Mouse (Mus musculus) hindbrain, embryonic 16.5 days (tissue): ENCODE measurements around the gene H2afx. TPM values are rescaled to one million over a fixed set of nuclear protein-coding genes. Genes with fewer than 3 reads are reported as not detected.
A peak's percentile ranks its signal among the peaks of the same experiment; 100 is the strongest.
"Not testable (repeated sequence)": the region's sequence is repeated elsewhere in the genome, so short reads cannot be mapped to it uniquely, and the experiment has no call there.

Experiments
- ATAC-seq: fragments of 200-750 bp; cut with Nextera tagmentation; 2 replicates; pipeline ENCODE4 v1.8.0; 2017; ENCODE audit warnings: moderate TSS enrichment, moderate library complexity
- H3K27ac ChIP-seq: fragments of 300-500 bp; sonication (generic); 2 replicates; pipeline ENCODE4 v1.5.1; 2014; ENCODE audit warnings: low read depth, mild to moderate bottlenecking, control low read depth, low read length, moderate library complexity
- H3K27me3 ChIP-seq: fragments of 300-500 bp; sonication (generic); replicated peaks from 2 replicates; pipeline ENCODE4 v1.6.1; 2014; ENCODE audit warnings: low read length; ENCODE audit not compliant: control insufficient read depth, insufficient read depth
- H3K36me3 ChIP-seq: fragments of 300-500 bp; sonication (generic); 2 replicates; pipeline ENCODE4 v1.6.1; 2014; ENCODE audit warnings: mild to moderate bottlenecking, low read length, moderate library complexity, mixed read lengths; ENCODE audit not compliant: control insufficient read depth, insufficient read depth
- H3K4me1 ChIP-seq: fragments of 300-500 bp; sonication (generic); 2 replicates; pipeline ENCODE4 v1.6.1; 2014; ENCODE audit warnings: low read depth, low read length; ENCODE audit not compliant: control insufficient read depth, insufficient read depth
- H3K4me2 ChIP-seq: fragments of 300-500 bp; sonication (generic); 2 replicates; pipeline ENCODE4 v1.6.1; 2014; ENCODE audit warnings: mild to moderate bottlenecking, low read length, control low read depth, moderate library complexity
- H3K4me3 ChIP-seq: fragments of 300-500 bp; sonication (generic); 2 replicates; pipeline ENCODE4 v1.5.1; 2014; ENCODE audit warnings: mild to moderate bottlenecking, low read length, control low read depth, moderate library complexity
- H3K9ac ChIP-seq: fragments of 300-500 bp; sonication (generic); 2 replicates; pipeline ENCODE4 v1.6.1; 2014; ENCODE audit warnings: low read depth, mild to moderate bottlenecking, control low read depth, low read length, moderate library complexity
- H3K9me3 ChIP-seq: fragments of 300-500 bp; sonication (generic); 2 replicates; pipeline ENCODE4 v1.6.1; 2014; ENCODE audit warnings: mild to moderate bottlenecking, low read length, moderate library complexity; ENCODE audit not compliant: control insufficient read depth
- WGBS: fragments of 180-500 bp; shearing (Covaris S2); extraction: QIAGEN DNeasy Blood & Tissue Kit; methylation state at CpG from one replicate; pipeline ENCODE4 v1.1.7; 2014; 5-methylcytosine and 5-hydroxymethylcytosine counted together
- polyA plus RNA-seq: library from polyadenylated mRNA; unstranded; fragments of >200 nt; fragmentation: Nextera tagmentation; extraction: Ambion mirVana; gene quantifications from 2 replicates; pipeline ENCODE4 v1.2.1, GENCODE M21; 2015

Gene H2afx
- polyA plus RNA-seq, 1 experiment from 2014 or later, result 106 TPM

- not testable (repeated sequence) for H3K27me3 ChIP-seq, H3K9me3 ChIP-seq, H3K36me3 ChIP-seq, ATAC-seq
- Histone ChIP-seq H3K4me1 (peaks cover 17% of the 10 kb centered on the region), H3K9ac (peak overlapping the region; percentile 91), H3K27ac (peak overlapping the region; percentile 85), H3K4me2 (peak overlapping the region; percentile 86), H3K4me3 (peak overlapping the region; percentile 89; the same call in 1 of the 2 replicates)
- WGBS, result 61% methylated on average over 7 of the region's 8 CpGs
Observed at GRCm38 (mm10) chr9:44325032-44325767, 9.3 kb upstream of the H2afx start.

GRCm38 (mm10) chr9:44325768-44326370 lies 8.6 kb upstream of the H2afx start, which contains the start of gene Dpagt1:
TSS of gene Dpagt1 (plus strand) at chr9:44326019.
- Histone ChIP-seq H3K36me3 (peaks cover 3% of the 10 kb centered on the region; the same call in 1 of the 2 replicates), H3K27me3 (no peaks in the 10 kb centered on the region), H3K4me2 (peak within 1 kb of the TSS; percentile 86), H3K27ac (peak within 1 kb of the TSS; percentile 85), H3K4me1 (peaks cover 14% of the 10 kb centered on the region), H3K4me3 (peak within 1 kb of the TSS; percentile 89), H3K9ac (peak within 1 kb of the TSS; percentile 91), H3K9me3 (no peaks in the 10 kb centered on the region)
- ATAC-seq, result peak; percentile 67
- WGBS, result 3% methylated on average over 12 of the region's 12 CpGs

GRCm38 (mm10) chr9:44326371-44327063 lies 8.0 kb upstream of the H2afx start:
- ATAC-seq, result peak; percentile 97
- Histone ChIP-seq H3K4me3 (peak overlapping the region; percentile 89), H3K27me3 (no peaks in the 10 kb centered on the region), H3K9me3 (no peaks in the 10 kb centered on the region), H3K9ac (peak overlapping the region; percentile 91), H3K27ac (peak overlapping the region; percentile 85), H3K4me2 (peak overlapping the region; percentile 86), H3K4me1 (peaks cover 12% of the 10 kb centered on the region), H3K36me3 (peaks cover 4% of the 10 kb centered on the region; the same call in 1 of the 2 replicates)
- WGBS, result under 1% methylated on average over 38 of the region's 38 CpGs

GRCm38 (mm10) chr9:44327064-44327711 lies 7.3 kb upstream of the H2afx start:
- peaks cover 9% of the 10 kb centered on the region; the same call in 1 of the 2 replicates for H3K36me3 ChIP-seq
- H3K27ac ChIP-seq, result peak overlapping the region; percentile 85
- H3K9ac ChIP-seq, result peak overlapping the region; percentile 91
- WGBS, result under 1% methylated on average over 22 of the region's 22 CpGs
- ATAC-seq, result peak; percentile 22
- H3K27me3 ChIP-seq, result no peaks in the 10 kb centered on the region
- no peaks in the 10 kb centered on the region for H3K9me3 ChIP-seq
- peaks cover 12% of the 10 kb centered on the region for H3K4me1 ChIP-seq
- H3K4me2 ChIP-seq, result peak overlapping the region; percentile 86
- H3K4me3 ChIP-seq, result peak overlapping the region; percentile 89

GRCm38 (mm10) chr9:44327926-44328325 lies 6.6 kb upstream of the H2afx start:
- H3K4me2 ChIP-seq, result peak overlapping the region; percentile 86
- peak overlapping the region; percentile 41; the same call in 1 of the 2 replicates for H3K9ac ChIP-seq
- ATAC-seq, result no peak
- H3K4me3 ChIP-seq, result peak overlapping the region; percentile 89
- H3K27ac ChIP-seq, result no peak overlapping the region
- H3K4me1 ChIP-seq, result peaks cover 12% of the 10 kb centered on the region
- no peaks in the 10 kb centered on the region for H3K9me3 ChIP-seq
- 96% methylated on average over 5 of the region's 5 CpGs for whole genome bisulfite sequencing
- no peaks in the 10 kb centered on the region for H3K27me3 ChIP-seq
- H3K36me3 ChIP-seq, result peaks cover 15% of the 10 kb centered on the region

- WGBS, result 97% methylated on average over 6 of the region's 6 CpGs
- Histone ChIP-seq H3K4me3 (no peak overlapping the region), H3K4me1 (peaks cover 11% of the 10 kb centered on the region), H3K27me3 (no peaks in the 10 kb centered on the region), H3K9me3 (no peaks in the 10 kb centered on the region), H3K36me3 (peaks cover 22% of the 10 kb centered on the region), H3K9ac (no peak overlapping the region), H3K4me2 (no peak overlapping the region), H3K27ac (no peak overlapping the region)
- ATAC-seq, result no peak
Observed at GRCm38 (mm10) chr9:44330736-44331135, 3.8 kb upstream of the H2afx start.

- Histone ChIP-seq H3K4me3 (no peak overlapping the region), H3K36me3 (peaks cover 22% of the 10 kb centered on the region), H3K9ac (no peak overlapping the region), H3K4me1 (peaks cover 21% of the 10 kb centered on the region), H3K27ac (no peak overlapping the region), H3K4me2 (no peak overlapping the region), H3K9me3 (no peaks in the 10 kb centered on the region), H3K27me3 (no peaks in the 10 kb centered on the region)
- WGBS, result 94% methylated on average over 13 of the region's 13 CpGs
- no peak for ATAC-seq
Observed at GRCm38 (mm10) chr9:44332918-44333638, 1.4 kb upstream of the H2afx start.

GRCm38 (mm10) chr9:44335331-44336092 lies 1.0 kb downstream of the H2afx start:
- Histone ChIP-seq H3K36me3 (peaks cover 20% of the 10 kb centered on the region), H3K9me3 (no peaks in the 10 kb centered on the region), H3K4me1 (peaks cover 21% of the 10 kb centered on the region), H3K9ac (peak overlapping the region; percentile 84), H3K27me3 (no peaks in the 10 kb centered on the region), H3K4me2 (peak overlapping the region; percentile 89), H3K27ac (peak overlapping the region; percentile 92), H3K4me3 (peak overlapping the region; percentile 80)
- 0% methylated on average over 50 of the region's 50 CpGs for WGBS
- no peak for ATAC-seq
